Mouse (Mus musculus) cerebellum, adult 9-10 months (tissue): ENCODE results near the gene Gna14.

ENCODE experiments used
- DNase-seq: peaks from one replicate; pipeline ENCODE4 v3.0.0; 2022

Gna14 gene

GRCm38 (mm10) chr19:16598653-16599297 is 163.2 kb downstream of the Gna14 start:
- DNase-seq = no peak

GRCm38 (mm10) chr19:16599298-16599970 is 163.9 kb downstream of the Gna14 start:
- DNase-seq = peak; percentile 84

GRCm38 (mm10) chr19:16602026-16602425 is 166.5 kb downstream of the Gna14 start:
- DNase-seq = no peak

GRCm38 (mm10) chr19:16607634-16608033 is 172.1 kb downstream of the Gna14 start:
- DNase-seq = no peak

GRCm38 (mm10) chr19:16623154-16623553 is 187.6 kb downstream of the Gna14 start:
- DNase-seq = no peak

- no peak for DNase-seq
Measured at GRCm38 (mm10) chr19:16624994-16625393, 189.4 kb downstream of the Gna14 start.

- no peak for DNase-seq
Measured at GRCm38 (mm10) chr19:16625610-16626395, 190.2 kb downstream of the Gna14 start.
